9 mouse cellular contexts compared by ENCODE assay signal in genomic region chr11:55571144-55571543, GRCm38 (mm10). TPM values are rescaled to one million over a fixed set of nuclear protein-coding genes. Genes with fewer than 3 reads are reported as not detected.
A peak's percentile ranks its signal among the peaks of the same experiment; 100 is the strongest.
DNase-seq lines count a peak whose midpoint lies in the region; ATAC-seq and TF ChIP-seq lines count a peak whose summit lies in the region.
"Had no signal": no experiment of that assay in that cellular context is flagged by ENCODE, and none has a peak within 500 bp of the region (broad histone marks: within the 10 kb centered on the region; RNA-seq: fewer than 3 reads in every experiment).

No protein-coding gene starts in this region.

- no peaks in the 10 kb centered on the region for H3K9me3 ChIP-seq in kidney, embryonic 15.5 days (replicated peaks)

- no peak for ATAC-seq in kidney, embryonic 15.5 days (replicated peaks; ENCODE audit: low FRiP score)
- ATAC-seq in Patski = no peak

- DNase-seq in kidney, adult 18-20 months = peak; percentile 52
- peak; percentile 14 for DNase-seq in A20 (ENCODE audit: low read depth, low spot score)
- DNase-seq in Patski (ENCODE audit: low read depth, low spot score) = no peak
- peak; percentile 35 to 68 for DNase-seq in cerebellum, postnatal 4 days (ENCODE audit: low spot score in 2 of 2)
- peak; percentile 39 to 78 for DNase-seq in kidney, postnatal 36 days
- DNase-seq in right cerebral cortex, postnatal 4 days = peak; percentile 36
- DNase-seq in gastrocnemius, postnatal 14 days = no peak

- TF ChIP-seq CTCF in Patski (IDR thresholded peaks at IDR 0.05) = peak; percentile 75

- H3K4me3 ChIP-seq in kidney, embryonic 15.5 days (replicated peaks) = no peak overlapping the region

- no peaks in the 10 kb centered on the region for H3K27me3 ChIP-seq in kidney, embryonic 15.5 days
- peaks cover 13% of the 10 kb centered on the region for H3K27me3 ChIP-seq in Patski

- H3K4me1 ChIP-seq in kidney, embryonic 15.5 days = 0 out of 2 replicates have a peak, but pooled peaks cover 2% of the 10 kb centered on the region

- POLR2A ChIA-PET in Patski (lab: Charles Lee) = no interaction called here

- whole genome bisulfite sequencing in kidney, embryonic 15.5 days = 21% methylated on average over 2 of the region's 2 CpGs

- H3K9ac ChIP-seq in kidney, embryonic 15.5 days = no peak overlapping the region

- no peak overlapping the region for H3K27ac ChIP-seq in kidney, embryonic 15.5 days

- in situ Hi-C loops in Patski (cut with MboI; ENCODE audit: low pct_unique_long_range_greater_than_20kb) = no loop called here

- H3K36me3 ChIP-seq in kidney, embryonic 15.5 days = no peaks in the 10 kb centered on the region

- CTCF ChIA-PET in Patski (lab: Charles Lee) = no interaction called here

- H3K4me2 ChIP-seq in kidney, embryonic 15.5 days = no peak overlapping the region

- intact Hi-C loops in gastrocnemius, postnatal 14 days (cut with DNase I; ENCODE audit: low total_unique reads) = no loop called here

RNA-seq across cellular contexts. Expression of gene Glra1, which starts 36.9 kb away (rescaled TPM):
- not detected in 2 replicates for polyA plus RNA-seq in kidney, embryonic 15.5 days (2015; fragmentation: Nextera tagmentation; extraction: Ambion mirVana)
- polyA plus RNA-seq in Patski (2021) = not detected
- not detected for total RNA-seq in gastrocnemius, postnatal 14 days (2021)
- polyA plus RNA-seq: embryonic facial prominence, embryonic 14.5 days had no signal

Comparison
In these comparisons a context has a peak if more than half of its experiments do, and no peak if none do; other contexts are left out.
1. DNase-seq: peak in kidney, adult 18-20 months (single experiment), A20 (single experiment), cerebellum, postnatal 4 days (2 of 2), kidney, postnatal 36 days (2 of 2) and right cerebral cortex, postnatal 4 days (single experiment); none in Patski (single experiment) and gastrocnemius, postnatal 14 days (single experiment).